Mouse (Mus musculus) c-Kit-positive CD71-positive TER-119-negative erythroid progenitor cells, embryonic 14.5 days (primary cell): Measurements from ENCODE around the gene Glud1.
"Not testable (repeated sequence)": the region's sequence is repeated elsewhere in the genome, so short reads cannot be mapped to it uniquely, and the experiment has no call there.

Experiments used
- DNase-seq: peaks from one replicate; pipeline ENCODE4 v3.0.0-alpha.2; 2013; ENCODE audit warnings: low read depth

Glud1 gene

DNA sequence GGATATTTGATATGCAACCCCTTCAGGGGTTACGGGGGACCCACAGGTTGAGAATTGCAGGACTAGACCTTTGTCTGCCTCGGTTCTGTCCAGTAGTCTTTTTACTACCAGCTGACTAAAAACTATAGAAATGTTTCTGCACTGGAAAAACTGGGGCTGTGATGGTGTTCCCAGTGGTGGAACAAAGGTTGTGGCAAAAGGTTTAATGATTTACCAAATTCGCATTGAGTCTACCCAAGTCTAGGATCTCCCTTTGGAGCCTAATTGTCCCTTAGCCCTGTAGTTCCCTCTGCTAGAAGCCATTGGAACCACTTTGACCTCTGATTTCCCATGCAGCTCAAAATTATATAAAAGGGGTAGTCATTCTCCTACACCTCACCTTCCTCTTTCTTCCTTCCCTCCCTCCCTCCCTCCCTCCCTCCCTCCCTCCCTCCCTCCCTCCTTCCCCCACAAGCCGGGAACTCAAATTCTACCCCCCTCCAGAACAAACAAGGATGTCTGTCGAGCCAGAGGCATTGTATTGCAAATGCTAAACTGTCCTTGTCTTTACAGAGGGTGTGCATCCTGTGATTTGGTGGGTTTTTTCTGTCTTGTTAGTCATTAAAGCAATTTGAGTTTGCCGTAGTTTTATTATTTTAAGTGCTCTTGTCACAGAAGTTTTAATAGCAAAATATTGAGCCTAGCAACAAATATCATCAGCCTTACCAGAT is 2.0 kb downstream of the Glud1 start:
- no peak for DNase-seq

DNA sequence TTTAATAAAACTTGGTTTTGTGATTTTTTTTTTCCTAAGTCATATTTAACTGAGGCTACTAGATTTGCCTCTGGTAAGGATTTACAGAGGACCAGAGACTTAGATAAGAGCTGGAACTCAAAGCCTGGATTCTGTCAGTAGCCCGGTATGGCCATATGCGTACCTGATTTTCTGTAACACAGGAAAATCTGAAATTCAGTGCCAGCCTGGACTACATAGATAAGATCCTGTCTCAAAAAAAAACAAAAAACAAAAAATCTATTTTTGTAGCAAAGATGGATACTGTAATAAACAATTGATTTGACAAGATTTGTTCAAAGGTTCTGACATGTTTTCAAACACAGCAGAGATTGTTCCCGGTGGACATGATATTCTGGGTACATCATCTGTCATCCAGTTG is 3.1 kb downstream of the Glud1 start:
- no peak for DNase-seq

DNA sequence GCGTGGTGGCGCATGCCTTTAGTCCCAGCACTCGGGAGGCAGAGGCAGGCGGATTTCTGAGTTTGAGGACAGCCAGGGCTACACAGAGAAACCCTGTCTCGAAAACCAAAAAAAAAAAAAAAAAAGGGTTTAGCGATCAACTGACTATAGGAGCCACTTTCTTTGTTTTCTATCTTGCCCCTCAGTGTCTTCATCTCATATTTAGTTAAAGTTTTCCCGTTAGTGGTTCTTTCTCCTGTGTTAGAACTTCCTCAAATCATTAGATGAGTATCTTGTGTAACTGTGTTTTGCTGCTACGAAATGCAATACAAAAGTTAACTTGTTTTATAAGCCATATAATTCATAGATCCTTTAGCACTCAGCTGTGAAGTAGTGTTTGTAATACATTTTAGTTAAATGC is 3.9 kb downstream of the Glud1 start:
- not testable (repeated sequence) for DNase-seq

DNA sequence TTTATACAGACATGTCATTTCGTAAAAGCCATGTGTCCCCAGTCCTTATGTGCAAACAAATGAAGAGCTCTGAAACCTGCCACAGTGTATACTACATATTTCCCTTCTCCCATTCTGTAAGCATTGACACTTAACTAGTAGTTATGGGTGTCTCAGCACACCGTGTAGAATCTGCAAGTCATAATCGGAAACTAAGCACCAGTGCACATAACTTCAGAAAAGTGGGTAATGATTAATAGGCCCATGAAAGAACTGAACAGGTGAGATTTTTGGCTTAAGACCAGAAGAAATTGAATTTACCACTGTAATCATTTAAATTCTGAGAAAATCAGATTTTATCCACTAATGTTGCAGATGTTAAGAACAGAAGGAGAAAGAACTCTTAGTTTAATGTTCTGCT is 4.3 kb downstream of the Glud1 start:
- no peak for DNase-seq

DNA sequence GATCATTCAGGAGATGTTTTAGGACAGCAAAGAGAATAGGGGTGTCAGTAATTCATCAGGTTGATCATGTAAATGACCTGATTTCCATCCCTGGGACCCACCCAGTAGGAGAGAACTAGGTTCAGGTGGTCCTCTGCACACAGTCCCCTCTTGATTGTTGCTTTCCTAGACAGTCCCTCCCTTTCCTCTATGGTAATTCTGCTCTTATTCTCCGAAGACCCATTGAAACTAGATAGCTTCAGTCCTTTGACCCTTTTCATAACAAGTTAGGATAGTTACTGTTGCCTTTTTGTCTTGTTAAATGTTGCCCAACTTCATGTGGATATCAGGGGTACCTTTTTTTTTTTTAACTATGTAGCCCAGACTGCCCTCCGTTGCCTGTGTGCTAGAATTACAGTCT is 5.8 kb downstream of the Glud1 start:
- no peak for DNase-seq

DNA sequence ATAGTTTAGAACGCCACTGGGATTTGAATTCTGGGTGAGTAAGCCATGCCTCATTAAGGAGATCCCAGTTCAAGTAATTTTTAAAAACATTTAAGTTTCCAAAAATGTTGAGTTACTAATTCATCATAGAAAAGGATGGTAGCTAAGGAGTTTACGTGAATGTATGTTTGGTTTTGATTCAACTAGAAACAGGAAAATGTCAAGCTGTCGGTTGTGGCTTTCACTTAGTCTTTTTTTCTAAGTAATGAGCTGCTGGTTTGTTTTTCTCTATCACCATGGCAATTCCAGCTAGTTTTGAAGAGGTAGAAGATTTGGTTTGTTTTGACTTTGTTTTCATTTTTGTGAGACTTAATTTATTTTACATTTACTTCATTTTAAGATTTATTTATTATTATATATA is 6.9 kb downstream of the Glud1 start:
- DNase-seq, result no peak

DNA sequence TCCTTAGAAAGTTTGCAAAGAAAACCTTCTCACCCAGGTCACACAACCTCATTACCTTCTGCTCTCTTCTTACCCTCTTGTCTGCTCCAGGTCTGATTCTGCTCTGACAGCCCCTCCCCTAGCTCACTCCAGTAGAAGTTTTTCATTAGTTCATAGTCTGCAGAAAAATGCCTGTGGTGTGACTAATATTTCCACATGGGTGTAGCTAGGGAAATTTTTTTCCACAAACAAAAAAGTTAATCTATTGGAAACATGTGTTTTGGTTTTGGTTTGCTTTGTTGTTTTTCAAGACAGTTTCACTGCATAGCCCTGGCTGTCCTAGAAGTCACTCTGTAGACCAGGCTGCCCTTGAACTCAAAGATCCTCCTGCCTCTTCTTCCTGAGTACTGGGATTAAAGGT is 7.6 kb downstream of the Glud1 start:
- DNase-seq, result no peak

DNA sequence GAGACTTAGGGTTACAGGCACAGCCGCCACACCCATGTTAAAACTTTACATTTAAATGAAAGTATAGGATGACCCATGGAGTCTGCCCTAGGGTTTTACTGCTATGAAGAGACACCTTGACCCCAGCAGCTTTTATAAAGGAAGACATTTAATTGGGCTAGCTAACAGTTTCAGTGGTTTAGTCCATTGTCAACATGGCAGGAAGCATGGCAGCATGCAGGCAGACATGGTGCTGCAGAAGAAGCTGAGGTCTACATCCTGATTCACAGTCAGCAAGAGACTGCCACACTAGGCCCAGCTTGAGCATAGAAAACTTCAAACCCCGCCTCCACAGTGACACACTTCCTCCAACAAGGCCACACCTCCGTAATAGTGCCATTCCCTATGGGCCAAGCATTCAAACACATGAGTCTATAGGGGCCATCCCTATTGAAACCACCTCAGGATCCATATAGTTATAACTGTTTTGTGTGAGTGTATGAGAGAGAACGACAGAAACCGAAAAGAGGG is 13.1 kb downstream of the Glud1 start:
- DNase-seq, result no peak

DNA sequence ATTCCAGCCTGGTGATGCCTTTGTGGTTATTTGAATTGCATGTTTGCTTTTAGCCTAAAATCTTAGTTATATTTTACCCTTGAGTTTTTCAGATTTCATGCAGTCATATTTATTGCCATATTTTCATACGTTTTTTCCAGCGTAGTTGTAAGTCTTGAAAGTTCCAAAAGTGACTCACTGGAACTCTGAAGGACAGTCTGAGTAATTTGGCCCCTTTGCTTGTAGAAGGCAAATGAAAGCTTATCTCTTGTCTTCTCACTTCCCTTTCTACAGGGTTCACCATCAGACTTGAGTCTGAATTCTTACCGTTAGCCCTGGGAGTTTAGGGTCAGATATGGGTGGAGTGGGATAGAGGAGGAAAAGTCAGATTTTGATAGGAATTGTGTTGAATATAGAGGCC is 16.1 kb downstream of the Glud1 start:
- no peak for DNase-seq

DNA sequence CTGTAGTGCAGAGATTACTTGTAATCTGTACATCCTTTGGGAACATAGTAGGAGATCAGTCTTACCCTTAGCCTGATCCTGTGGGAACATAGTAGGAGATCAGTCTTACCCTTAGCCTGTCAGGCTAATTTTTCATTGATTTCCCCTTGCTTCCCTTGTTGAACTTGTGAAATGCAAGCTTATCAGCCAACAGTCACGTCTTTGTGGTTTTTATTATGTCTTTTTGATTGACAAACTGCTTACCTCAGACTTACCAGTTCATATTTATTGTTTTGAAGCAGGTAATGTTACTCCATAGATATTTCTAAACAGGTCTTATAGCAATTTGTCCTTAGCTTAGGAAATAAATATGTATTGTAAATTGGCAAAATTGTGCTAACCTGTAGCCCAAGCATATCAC is 17.1 kb downstream of the Glud1 start:
- no peak for DNase-seq

DNA sequence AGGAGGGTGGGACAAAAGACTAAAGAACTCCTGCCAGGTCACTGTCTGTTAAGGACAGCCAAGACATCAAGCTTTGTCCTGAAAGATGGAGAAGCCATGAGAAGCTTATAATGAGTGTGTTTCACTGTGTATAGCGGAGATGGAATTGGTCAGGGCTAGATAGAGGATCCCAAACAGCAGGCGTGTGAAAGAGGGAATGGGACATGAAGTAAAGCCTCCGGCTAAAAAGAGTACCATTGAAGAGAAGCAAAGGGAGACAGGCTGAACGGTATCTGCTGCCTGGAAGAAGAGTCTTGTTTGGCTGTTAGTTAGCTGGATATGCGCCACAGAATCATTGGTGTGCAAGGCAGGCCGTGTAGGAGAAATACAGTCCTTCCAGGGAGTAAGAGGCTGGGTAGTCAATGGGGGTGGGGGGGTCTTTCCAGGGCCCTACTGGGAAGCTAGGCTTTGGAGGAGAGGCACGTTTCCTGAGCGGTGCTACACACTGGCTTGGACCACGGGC is 20.2 kb downstream of the Glud1 start:
- DNase-seq, result no peak

DNA sequence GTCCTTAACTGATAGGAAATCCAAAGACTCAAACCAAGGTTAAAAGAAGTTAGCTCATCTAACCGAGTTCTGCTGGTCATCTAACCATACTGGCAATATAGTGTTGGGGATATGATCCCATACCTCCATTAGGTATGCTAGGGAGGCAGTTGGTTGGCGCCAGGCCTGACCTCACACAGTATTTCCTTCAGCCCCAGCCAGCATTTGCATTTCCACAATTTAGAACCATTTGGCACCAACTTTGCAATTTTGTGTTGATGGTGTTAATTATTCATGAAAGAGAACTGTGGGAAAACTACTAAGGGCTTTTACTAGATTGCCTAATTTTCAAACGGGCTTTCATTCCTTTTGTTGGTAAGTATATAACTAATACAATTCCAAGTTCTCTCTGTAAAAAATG is 21.4 kb downstream of the Glud1 start:
- no peak for DNase-seq

DNA sequence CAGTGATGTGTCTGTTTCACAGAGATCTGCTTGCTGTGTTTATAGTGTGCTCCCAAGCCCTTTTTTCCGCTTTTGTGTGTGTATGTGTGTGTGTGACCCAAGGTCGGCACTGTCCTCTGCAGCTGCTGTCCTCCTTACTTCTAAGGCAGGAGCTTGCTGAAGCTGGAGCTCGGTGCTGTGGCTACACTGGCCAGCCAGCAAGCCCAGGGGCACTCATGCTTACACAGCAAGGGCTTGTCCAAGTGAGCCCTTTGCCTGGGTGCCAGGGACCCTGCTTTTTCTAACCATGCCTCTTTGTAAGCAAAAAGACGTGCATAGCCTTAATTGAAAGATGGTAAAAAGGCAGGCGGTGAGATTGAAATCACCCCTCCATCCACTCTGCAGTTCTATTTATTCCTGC is 21.9 kb downstream of the Glud1 start:
- no peak for DNase-seq

DNA sequence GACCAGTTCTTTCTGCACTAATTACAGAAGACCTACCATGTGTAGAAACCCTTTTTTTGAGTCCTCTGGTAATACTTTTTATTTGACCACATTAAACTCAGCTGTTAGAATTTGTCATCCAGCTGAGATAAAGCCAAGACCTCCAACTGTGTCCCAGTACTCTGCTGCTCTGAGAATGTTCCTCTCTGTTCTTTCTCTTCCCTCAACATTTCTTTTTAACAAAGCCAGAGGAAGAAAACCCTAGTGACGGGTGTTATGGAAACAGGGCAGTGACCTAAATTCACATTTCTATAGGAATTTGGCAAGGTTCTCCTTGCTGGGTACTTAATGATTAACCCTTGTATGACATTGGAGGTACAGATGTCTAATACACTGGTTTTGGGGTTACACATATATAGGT is 28.9 kb downstream of the Glud1 start:
- no peak for DNase-seq

DNA sequence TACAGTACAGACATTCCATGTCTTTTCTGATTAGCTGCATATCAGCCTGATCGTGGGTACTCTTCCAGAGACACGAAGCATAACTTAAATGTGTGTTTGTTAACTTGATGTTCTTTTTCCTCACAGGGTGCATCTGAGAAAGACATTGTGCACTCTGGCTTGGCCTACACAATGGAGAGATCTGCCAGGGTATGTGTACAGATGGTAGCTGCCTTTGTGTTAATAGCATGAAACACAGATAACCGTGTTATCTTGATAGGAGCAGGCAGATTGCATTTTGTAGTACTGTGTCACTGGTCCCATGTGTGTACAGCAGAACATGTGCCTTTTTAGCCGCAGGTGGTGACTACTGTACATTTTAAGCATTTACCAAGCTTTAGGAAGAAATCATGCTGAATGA is 31.5 kb downstream of the Glud1 start:
- no peak for DNase-seq

DNA sequence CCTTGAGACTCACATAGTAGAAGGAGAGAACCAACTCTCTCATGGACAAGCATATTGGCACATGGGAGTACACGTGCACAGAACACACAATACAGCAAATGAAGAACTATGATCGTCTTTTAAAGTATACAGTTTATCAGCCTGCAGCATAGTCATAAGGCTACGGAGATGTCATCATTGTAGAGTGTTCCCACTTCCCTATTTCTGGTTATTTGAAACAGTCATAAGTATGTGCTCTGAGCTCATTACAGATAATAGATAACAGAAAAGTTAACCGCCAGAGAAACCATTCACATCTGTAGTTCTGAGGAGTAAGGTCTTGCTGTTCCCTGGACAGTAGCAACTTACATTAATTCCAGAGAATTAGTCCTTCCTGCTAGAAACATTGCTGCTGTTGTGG is 32.6 kb downstream of the Glud1 start:
- DNase-seq, result no peak

DNA sequence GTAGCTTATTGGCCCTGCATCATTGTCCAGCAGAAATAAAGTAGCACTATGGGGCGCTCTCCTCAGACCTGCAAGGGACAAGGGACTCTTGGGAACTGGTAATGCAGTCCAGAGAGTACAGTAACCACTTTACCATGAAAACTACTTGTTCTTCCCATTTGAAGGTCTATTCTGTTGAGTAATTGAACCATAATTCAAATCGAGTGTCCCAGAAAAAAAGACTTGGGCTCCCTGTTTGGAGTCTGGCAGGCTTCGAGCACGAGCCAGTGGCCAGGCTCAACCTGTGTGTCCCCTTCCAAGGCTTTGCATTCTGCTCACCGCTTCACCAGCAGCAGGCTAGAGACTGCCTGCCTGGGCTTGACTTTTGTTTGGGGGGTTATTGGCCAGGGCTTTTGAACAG is 33.8 kb downstream of the Glud1 start:
- DNase-seq, result no peak

DNA sequence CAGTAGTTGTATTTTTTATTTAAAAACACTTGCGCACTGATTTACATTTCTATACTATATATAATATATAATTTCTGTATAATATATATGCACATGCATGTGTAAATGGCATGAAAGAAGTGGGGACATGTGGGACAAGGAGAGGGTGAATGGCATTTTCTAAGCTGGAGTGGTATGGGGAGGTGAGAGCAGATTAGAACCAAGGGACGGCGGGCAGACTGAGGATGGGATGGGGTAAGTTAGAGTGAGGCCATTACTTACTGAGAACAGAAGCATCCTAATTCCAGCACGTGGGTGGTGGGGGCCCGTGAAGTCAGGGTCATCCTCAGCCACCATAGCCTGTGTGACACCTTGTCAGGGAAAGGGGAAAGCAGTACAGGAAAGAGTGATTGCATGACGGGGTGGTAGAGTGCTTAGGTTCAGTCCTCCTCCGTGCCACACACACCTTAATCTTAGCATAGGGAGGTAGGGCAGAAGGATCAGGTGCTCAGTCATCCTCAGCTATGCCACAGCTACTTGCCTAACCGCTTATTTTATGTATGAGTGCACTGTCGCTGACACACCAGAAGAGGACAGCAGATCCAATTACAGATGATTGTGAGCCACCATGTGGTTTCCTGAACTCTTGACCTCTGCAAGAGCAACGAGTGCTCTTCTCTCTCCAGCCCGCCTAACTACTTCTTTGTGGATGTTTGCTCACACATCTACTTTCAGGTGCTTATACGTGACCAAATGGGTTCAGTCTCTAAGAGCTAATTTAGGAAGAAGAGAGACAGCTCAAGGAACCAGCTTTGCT is 35.4 kb downstream of the Glud1 start:
- DNase-seq, result no peak

DNA sequence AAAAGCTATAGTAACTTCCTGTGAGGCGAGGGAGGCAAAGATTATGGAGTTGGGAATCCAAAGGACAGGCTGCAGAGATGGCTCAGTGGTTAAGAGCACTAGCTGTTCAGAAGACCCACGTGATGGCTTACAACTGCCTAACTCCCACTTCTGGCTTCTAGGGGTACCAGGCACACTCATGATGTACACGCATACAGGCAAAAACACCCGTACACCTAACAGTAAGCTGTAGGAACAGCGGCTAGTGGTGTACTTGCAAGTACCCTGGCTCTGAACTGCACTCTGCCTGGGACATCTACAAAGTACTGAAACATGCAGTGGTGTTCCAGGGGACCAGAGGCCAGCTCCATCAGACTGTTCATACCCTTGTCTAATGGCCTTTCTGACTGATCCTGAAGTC is 36.6 kb downstream of the Glud1 start:
- DNase-seq, result no peak

DNA sequence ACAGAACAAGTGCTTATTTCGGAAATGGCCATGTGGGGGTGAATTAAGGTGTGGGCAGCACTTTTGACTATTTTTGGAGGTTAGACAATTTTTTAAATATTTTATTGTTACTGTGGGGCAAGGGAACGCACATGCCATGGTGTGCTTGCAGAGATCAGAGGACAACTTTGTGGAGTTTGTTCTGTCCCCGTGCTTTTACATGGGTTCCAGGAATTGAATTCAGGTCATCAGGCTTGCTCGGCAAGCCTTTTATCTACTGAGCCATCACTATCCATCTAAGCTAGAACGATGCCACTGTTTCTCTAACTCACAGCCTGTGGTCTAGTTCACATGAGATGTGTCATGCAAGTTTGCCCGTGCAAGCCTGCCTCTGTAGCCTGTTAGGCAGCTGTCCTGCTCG is 37.8 kb downstream of the Glud1 start:
- no peak for DNase-seq

DNA sequence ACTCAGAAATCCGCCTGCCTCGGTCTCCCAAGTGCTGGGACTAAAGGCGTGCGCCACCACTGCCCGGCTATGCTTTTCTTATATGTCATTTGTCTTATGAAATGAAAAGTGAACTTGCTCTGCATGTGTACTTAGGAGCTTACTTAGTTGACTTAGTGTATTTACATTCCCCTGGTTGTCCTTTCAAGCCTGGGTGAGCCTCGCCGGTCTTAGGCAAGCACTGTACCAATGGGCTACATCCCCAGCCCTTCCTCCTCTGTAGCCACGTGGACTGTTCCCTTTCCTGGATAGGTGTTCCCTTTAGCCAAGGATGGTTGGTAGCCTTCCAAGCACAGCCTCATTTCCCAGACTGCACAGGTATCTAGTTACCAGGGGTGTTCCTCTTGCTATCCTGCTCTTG is 38.5 kb downstream of the Glud1 start:
- DNase-seq, result no peak

DNA sequence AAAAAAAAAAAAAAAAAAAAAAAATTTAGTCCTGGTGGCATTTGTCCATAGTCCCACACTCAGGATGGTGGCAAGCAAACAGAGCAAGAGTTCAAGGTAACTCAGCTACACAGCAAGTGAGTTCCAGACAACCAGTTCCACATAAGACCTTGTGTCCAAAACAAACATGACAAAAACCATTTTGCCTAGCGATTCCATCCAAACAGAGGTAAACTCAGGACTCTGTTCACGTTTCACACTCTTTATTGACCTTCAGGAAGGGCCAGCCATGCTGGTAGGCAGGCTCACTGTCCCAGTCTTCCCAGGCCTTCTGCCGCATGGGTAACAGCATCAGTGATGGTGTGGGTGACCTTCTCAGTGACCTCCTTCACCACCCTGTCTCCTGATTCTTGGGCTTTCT is 41.1 kb downstream of the Glud1 start:
- DNase-seq, result no peak

DNA sequence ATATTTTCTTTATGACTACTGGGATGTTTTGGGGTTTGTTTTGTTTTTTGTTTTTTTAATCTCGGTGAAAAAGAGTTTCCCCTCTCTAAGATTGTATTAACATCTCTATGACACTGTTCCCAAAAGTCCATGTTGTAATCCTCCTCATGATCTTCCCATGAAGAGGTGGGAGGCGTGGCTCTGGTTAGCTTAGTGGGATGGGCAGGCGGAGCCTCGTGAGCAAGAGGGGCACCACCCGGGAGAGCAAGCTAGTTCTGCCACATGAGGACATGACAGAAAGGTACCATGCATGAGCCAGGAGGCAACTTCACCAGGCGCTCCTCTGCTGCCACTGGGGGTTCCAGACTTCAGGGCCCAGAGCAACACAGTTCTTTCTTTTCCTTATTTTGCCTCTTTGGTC is 42.0 kb downstream of the Glud1 start:
- no peak for DNase-seq

DNA sequence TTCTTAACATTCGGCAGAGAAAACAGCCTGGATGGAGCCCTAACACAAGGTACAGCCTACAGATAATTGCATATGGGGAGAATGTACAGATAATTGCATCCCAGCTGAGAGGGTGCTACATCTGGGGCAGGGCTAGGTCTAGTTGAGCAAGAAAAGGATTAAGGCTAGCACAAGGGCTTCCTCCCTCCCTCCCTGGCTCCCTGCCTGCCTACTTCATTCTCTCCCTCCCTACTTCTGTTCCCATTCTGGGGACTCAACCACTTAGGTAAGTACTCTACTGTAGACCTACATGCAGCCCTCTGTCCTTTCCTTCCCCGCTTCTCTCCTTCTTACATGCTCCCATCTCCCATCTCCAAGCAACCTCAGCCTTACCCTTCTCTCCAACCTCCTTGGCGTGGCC is 42.8 kb downstream of the Glud1 start:
- no peak for DNase-seq
